Mouse (Mus musculus) mature B cell (primary cell): ENCODE results near the gene Dbx1.

Experiments used
- in situ Hi-C: fragments of 300-500 bp; cut with MboI; formaldehyde crosslinking; loops from 2 replicates; pipeline ENCODE4 v1.14.3; 2019

Gene Dbx1

GRCm38 (mm10) chr7:49632391-49632790, 4.3 kb downstream of the Dbx1 start:
- in situ Hi-C loops, result no loop called here

- in situ Hi-C loops, result no loop called here
Measured at GRCm38 (mm10) chr7:49631885-49632284, 4.8 kb downstream of the Dbx1 start.

GRCm38 (mm10) chr7:49620160-49620559, 16.5 kb downstream of the Dbx1 start:
- in situ Hi-C loops, result loop anchor here (10.0 kb wide), 1 partner anchor 135 kb away; the partner anchor contains the start of gene Htatip2

GRCm38 (mm10) chr7:49617087-49617486, 19.6 kb downstream of the Dbx1 start:
- in situ Hi-C loops, result no loop called here

- in situ Hi-C loops, result no loop called here
Measured at GRCm38 (mm10) chr7:49616258-49616735, 20.4 kb downstream of the Dbx1 start.

GRCm38 (mm10) chr7:49604965-49605795, 31.5 kb downstream of the Dbx1 start:
- in situ Hi-C loops, result no loop called here

- in situ Hi-C loops, result no loop called here
Measured at GRCm38 (mm10) chr7:49604244-49604643, 32.4 kb downstream of the Dbx1 start.

- in situ Hi-C loops, result no loop called here
Measured at GRCm38 (mm10) chr7:49601191-49601975, 35.3 kb downstream of the Dbx1 start.

GRCm38 (mm10) chr7:49599950-49600349, 36.7 kb downstream of the Dbx1 start:
- in situ Hi-C loops, result no loop called here

- in situ Hi-C loops, result no loop called here
Measured at GRCm38 (mm10) chr7:49598225-49598624, 38.4 kb downstream of the Dbx1 start.

- in situ Hi-C loops, result no loop called here
Measured at GRCm38 (mm10) chr7:49597776-49598175, 38.9 kb downstream of the Dbx1 start.

GRCm38 (mm10) chr7:49589635-49590034, 47.0 kb downstream of the Dbx1 start:
- in situ Hi-C loops, result no loop called here

GRCm38 (mm10) chr7:49586530-49587120, 50.0 kb downstream of the Dbx1 start:
- in situ Hi-C loops, result no loop called here

- in situ Hi-C loops, result no loop called here
Measured at GRCm38 (mm10) chr7:49583176-49583575, 53.5 kb downstream of the Dbx1 start.

- in situ Hi-C loops, result no loop called here
Measured at GRCm38 (mm10) chr7:49582551-49582950, 54.1 kb downstream of the Dbx1 start.

GRCm38 (mm10) chr7:49581951-49582350, 54.7 kb downstream of the Dbx1 start:
- in situ Hi-C loops, result no loop called here
